Mouse (Mus musculus) splenic B cell, adult 2 months (primary cell): ENCODE data around the gene Isoc2b.
A peak's percentile ranks its signal among the peaks of the same experiment; 100 is the strongest.

Experiments used
- DNase-seq: peaks from one replicate; pipeline ENCODE4 v3.0.0-alpha.2; 2011; ENCODE audit warnings: low read depth, low spot score
- H3K27me3 ChIP-seq: 2 replicates; pipeline ENCODE4 v1.6.1; 2012; ENCODE audit warnings: mild to moderate bottlenecking, low read length, moderate library complexity, mixed read lengths; ENCODE audit not compliant: control insufficient read depth, poor library complexity, insufficient read depth, severe bottlenecking
- H3K36me3 ChIP-seq: 2 replicates; pipeline ENCODE4 v1.6.1; 2012; ENCODE audit warnings: mild to moderate bottlenecking, low read length, moderate library complexity, mixed read lengths; ENCODE audit not compliant: control insufficient read depth, poor library complexity, insufficient read depth, severe bottlenecking

Isoc2b gene

DNA sequence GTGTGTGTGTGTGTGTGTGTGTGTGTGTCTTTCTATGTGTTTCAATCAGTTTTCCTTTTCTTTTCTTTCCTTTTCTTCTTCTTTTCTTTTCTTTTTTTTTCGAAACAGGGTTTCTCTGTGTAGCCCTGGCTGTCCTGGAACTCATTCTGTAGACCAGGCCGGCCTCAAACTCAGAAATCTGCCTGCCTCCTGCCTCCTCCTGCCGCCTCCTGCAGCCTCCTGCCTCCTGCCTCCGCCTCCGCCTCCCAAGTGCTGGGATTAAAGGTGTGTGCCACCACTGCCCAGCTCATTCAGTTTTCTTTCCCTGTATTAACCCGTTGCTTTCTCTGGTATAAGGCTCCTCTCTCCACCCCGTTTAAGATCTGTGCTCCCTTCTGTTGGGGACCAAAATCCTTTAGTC is 12.7 kb downstream of the Isoc2b start:
- Histone ChIP-seq H3K27me3 (no peaks in the 10 kb centered on the region), H3K36me3 (no peaks in the 10 kb centered on the region)
- DNase-seq: no peak

- DNase-seq: no peak
- Histone ChIP-seq H3K27me3 (no peaks in the 10 kb centered on the region), H3K36me3 (no peaks in the 10 kb centered on the region)
Measured at GRCm38 (mm10) chr7:4856508-4856907, 13.6 kb downstream of the Isoc2b start.

DNA sequence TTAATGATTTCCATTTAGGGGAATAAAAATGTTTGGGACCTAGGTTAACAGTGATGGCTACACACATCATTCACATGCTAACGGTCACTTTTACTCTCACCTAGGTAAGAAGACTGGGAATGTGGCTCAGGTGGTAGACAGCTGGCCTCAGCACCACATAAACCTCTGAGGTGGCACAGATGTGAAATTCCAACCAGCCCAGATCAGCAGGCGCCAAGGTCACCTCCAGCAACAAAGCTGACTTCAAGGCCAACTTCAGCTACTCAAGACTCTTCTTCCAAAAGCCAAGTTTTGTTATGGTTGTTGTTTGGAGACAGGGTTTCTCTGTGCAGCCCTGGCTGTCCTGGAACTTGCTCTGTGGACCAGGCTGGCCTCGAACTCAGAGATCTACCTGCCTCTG is 16.4 kb downstream of the Isoc2b start:
- DNase-seq: no peak
- H3K36me3 ChIP-seq: no peaks in the 10 kb centered on the region

DNA sequence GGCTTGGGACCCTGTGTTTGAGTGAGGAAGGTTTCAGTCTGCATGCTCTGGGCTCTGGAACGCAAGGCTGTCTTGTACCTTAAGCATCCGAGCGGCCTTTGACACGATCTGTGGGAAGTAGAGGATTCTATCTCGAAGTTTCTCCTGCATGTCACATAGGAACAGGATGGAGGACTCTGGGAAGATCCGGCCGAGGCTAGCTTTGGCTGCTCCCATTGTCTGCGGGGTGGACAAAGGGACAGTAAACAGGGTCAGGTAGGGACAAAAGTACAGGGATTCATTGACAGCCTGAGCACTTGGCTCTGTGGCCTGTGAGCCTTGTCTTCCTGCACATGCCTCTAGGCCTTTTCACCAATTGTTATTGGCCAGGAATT is 18.8 kb downstream of the Isoc2b start:
- no peaks in the 10 kb centered on the region for H3K27me3 ChIP-seq
- no peaks in the 10 kb centered on the region for H3K36me3 ChIP-seq
- no peak for DNase-seq

More for the DNA sequence above, 16.4 kb downstream of the Isoc2b start:
- no peaks in the 10 kb centered on the region for H3K27me3 ChIP-seq

GRCm38 (mm10) chr7:4850621-4851314 is 19.3 kb downstream of the Isoc2b start:
- Histone ChIP-seq H3K36me3 (no peaks in the 10 kb centered on the region), H3K27me3 (no peaks in the 10 kb centered on the region)

GRCm38 (mm10) chr7:4849372-4849771 is 20.7 kb downstream of the Isoc2b start:
- no peak for DNase-seq
- Histone ChIP-seq H3K27me3 (no peaks in the 10 kb centered on the region), H3K36me3 (no peaks in the 10 kb centered on the region)

More at GRCm38 (mm10) chr7:4850621-4851314, 19.3 kb downstream of the Isoc2b start:
- no peak for DNase-seq

- no peak for DNase-seq
- Histone ChIP-seq H3K27me3 (no peaks in the 10 kb centered on the region), H3K36me3 (no peaks in the 10 kb centered on the region)
Measured at GRCm38 (mm10) chr7:4844917-4845309, 25.1 kb downstream of the Isoc2b start.

- H3K27me3 ChIP-seq: no peaks in the 10 kb centered on the region; the same call in 1 of the 2 replicates
- no peak for DNase-seq
Measured at GRCm38 (mm10) chr7:4844245-4844916, 25.7 kb downstream of the Isoc2b start, which contains the start of gene Shisa7. Gene Shisa7, minus strand, starts transcription at chr7:4844696.

DNA sequence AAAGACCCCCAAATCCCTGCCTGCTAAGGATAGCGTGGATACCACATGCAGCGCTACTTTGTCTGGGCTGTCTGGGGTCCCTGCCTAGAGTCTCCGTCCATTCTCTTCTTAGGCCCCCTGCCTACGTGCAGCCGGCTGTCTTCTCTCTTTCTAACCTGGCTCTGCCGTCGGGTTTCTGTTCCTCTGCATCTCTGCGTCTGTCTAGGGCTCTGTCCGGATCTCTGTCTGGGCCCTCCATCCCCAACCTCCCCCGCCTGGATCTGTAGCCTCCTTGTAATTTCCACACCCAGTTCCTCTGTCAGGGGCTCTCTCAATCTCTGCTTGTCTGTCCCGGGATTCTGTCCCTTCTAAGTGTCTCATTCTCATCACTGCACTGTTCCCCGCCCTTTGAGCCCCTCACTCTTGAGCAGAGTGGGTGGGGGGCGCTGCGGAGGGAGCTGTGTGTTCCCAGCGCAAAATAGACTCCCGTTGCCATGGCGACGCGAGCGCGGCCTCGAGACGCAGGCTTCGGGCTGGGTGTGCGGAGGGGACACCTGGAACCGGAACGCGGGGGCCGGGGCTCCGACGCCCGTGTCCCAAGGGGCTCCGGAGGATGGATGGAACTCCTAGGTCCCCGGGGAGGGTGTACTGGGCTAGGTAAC is 26.3 kb downstream of the Isoc2b start:
- H3K27me3 ChIP-seq: no peaks in the 10 kb centered on the region; the same call in 1 of the 2 replicates
- DNase-seq: no peak
- no peaks in the 10 kb centered on the region for H3K36me3 ChIP-seq

More at GRCm38 (mm10) chr7:4844245-4844916, 25.7 kb downstream of the Isoc2b start, which contains the start of gene Shisa7:
- H3K36me3 ChIP-seq: no peaks in the 10 kb centered on the region

- peaks cover 2% of the 10 kb centered on the region; the same call in 1 of the 2 replicates for H3K27me3 ChIP-seq
- H3K36me3 ChIP-seq: no peaks in the 10 kb centered on the region
- peak; percentile 17 for DNase-seq
Measured at GRCm38 (mm10) chr7:4842634-4843131, 27.4 kb downstream of the Isoc2b start.

GRCm38 (mm10) chr7:4842077-4842476 is 28.0 kb downstream of the Isoc2b start:
- no peaks in the 10 kb centered on the region for H3K36me3 ChIP-seq
- DNase-seq: no peak
- peaks cover 2% of the 10 kb centered on the region; the same call in 1 of the 2 replicates for H3K27me3 ChIP-seq

DNA sequence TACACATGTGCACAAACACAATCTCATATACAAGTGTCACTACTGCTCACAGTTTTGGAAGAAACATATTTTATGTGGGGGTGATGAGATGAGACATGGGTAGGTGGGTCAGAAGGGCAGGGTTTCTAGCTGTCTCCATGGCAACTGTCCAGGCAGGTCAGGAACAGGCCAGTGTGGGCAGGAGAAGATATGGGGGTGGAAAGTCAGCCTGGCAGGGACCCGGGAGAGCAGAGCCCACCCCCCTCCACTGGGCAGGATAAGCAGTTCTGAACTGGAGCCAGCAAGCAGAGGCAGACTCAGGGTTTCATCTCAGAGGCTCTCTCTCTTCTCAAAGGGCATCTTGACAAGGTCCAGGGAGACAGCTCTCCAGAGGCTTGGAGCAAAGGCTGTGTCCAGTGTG is 32.4 kb downstream of the Isoc2b start:
- no peak for DNase-seq
- peaks cover 2% of the 10 kb centered on the region; the same call in 1 of the 2 replicates for H3K27me3 ChIP-seq
- H3K36me3 ChIP-seq: no peaks in the 10 kb centered on the region

DNA sequence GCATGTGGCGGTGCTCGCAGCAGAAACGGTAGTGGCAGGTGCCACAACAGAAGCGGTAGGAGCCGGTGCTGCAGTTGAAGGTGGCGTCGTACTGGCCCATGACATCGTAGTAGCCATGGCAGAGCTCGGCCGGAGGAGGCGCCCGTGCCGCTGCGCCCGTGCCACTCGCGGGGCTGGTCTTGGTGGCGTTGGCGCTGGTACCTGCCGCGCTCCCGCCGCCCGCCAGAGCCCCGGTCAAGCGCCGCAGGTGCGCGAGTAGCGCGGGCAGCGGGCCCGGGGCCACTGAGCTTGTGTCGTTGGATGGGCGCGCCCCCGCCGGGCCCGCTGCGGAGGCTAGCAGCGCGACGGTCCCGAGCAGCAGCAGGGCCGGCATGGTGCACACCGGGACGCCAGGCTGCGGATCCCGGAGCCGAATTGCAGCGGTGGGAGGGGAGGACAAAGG is 33.7 kb downstream of the Isoc2b start:
- peak; percentile 73 for DNase-seq
- Histone ChIP-seq H3K27me3 (peaks cover 2% of the 10 kb centered on the region; the same call in 1 of the 2 replicates), H3K36me3 (no peaks in the 10 kb centered on the region)

DNA sequence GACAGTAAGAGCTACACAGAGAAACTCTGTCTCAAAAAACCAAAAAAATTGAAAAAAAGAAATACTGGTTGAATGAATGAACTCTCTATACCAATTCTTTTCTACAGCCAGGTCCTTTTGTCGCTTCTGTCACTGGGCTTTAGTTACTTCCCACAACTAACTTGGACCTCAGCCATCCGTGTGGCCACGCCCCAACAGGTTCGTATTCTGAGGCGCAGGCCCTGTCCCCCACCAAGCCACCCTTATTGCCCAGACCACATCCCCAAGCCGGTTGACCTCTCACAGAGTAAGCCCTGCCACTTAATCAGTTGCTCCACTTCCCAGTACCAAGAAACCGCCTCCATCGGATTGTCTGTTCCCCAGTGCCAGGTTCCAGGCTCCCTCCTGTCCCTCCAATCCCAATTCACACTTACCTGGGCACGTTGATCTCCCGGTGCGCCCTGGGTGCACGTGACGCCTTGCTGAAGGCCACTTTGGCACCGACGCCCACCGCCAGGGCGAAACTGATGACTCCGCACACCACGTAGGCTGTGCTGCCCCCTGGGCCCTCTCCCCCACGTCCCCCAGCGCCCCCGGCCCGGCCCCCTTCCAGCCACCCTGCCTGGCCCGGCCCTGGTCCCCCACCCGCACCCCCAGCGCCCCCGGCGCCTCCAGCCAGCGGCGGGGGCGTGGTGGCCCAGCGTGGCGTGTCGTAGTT is 34.3 kb downstream of the Isoc2b start:
- peaks cover 2% of the 10 kb centered on the region; the same call in 1 of the 2 replicates for H3K27me3 ChIP-seq
- no peaks in the 10 kb centered on the region for H3K36me3 ChIP-seq
- no peak for DNase-seq
